Mouse (Mus musculus) thymus, postnatal 4 days (tissue): ENCODE results near the gene Got2.

Experiments
- DNase-seq: peaks from one replicate; pipeline ENCODE4 v3.0.0; 2021

Got2 gene

GRCm38 (mm10) chr8:95817597-95817996, 70.8 kb downstream of the Got2 start:
- no peak for DNase-seq

GRCm38 (mm10) chr8:95816044-95816708, 72.2 kb downstream of the Got2 start:
- DNase-seq = no peak
